Mouse (Mus musculus) neutrophil, adult 65 days (primary cell): ENCODE measurements around the gene Naxe. TPM values are rescaled to one million over a fixed set of nuclear protein-coding genes. Genes with fewer than 3 reads are reported as not detected.

Experiments
- total RNA-seq: library from RNA; stranded (reverse); gene quantifications from 2 replicates; pipeline ENCODE4 v1.2.4, GENCODE M21; 2023

The Naxe gene
- 21.0 and 21.5 TPM in 2 replicates for total RNA-seq

GRCm38 (mm10) chr3:88057902-88058696, at the start of gene Naxe:
TSS of gene Naxe (minus strand) at chr3:88058495.

DNA sequence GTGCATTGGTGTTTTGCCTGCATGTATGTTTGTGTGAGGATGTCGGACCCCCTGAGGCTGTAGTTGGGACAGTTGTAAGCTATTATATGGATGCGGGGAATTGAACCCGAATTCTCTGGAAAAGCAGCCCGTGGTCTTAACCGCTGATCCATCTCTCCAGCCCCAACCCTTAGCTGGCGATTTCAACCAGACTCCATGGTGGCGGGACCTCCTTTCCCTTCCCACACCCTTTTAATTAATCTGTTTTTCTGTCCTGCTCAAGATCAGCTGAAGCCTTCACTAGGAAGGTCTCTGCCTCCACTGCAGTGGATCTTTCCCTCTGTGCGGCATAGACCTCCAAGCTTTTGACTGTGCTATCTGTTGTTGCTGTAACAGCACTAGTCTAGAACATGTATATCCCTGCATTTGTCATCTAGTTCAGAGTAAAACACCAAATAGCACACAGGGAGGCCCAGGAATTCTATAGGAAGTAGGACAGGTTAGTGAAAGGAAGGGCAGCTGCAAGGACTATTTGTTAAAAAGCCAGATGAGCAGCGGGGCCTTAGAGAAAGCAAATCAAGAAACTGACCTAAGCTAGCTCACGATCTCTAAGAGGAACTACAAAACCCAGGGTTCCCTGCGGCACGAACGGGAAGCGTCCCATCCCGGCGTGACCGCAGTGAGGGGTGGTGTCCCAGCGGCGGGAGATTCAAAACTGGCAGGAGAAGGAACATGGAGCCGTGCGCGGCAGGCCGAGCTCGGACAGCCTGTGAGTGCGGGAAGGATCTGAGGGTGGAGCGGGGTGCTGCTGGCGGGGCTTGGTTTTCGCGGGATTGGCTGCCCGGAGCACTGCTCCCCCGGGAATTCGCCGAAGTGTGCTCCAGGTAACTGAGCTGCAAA, 23.3 kb upstream of the Naxe start, which contains the start of gene Iqgap3:
Gene Iqgap3, plus strand, starts transcription at position 627 of the 879 bp plus-strand sequence.

GRCm38 (mm10) chr3:88078204-88078603, 19.9 kb upstream of the Naxe start, which contains the start of gene Ttc24:
TSS of gene Ttc24 (minus strand) at chr3:88078304.

DNA sequence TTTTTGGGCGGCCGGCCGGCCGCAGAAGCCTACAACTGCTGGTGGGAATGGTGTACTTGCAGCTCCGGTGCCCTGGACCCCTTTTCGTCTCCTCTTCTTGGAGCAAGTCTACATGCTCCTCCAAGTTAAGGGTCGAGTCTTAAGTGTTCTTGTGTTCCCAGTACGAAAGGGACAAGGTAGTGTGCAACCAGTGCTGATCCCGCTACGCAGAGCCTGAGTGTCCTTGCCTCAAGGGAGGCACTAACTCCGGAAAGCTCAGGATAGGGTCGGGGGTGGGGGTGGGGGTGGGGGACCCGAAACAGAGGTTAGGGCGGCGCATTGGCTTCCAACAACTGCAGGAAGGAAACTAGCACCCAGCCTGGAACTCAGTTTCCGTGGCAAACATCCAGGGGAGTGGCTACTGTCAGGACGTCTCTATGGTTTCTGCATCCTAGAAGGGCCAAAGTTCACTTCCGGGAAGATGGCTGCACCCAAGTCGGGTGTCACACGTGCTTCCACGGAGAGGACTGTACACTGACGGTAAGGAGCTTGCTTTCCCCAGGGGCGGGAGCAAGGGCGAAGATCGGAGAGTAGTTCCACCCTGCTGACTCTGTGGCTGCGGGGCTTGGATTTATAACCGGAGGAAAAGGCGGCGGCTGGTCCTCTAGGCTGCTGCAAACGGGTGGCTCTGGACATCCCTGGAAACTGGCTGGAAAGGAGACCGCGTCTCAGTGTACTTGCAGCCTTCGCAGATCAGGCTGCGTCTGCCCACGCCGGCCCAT, 15.5 kb downstream of the Naxe start, which contains the start of gene Gpatch4:
Gene Gpatch4, plus strand, starts transcription at position 448 of the 761 bp plus-strand sequence.

GRCm38 (mm10) chr3:88027434-88028186, 30.7 kb downstream of the Naxe start, which contains the start of gene Hapln2:
TSS of gene Hapln2 (minus strand) at chr3:88027583.

Other genes starting within 250 kb of the Naxe start
- gene Pear1, start 234.2 kb downstream of the Naxe start, total RNA-seq, result 0.34 and 1.5 TPM in 2 replicates
- 0.88 and 1.2 TPM in 2 replicates for gene Sh2d2a, start 211.7 kb downstream of the Naxe start, total RNA-seq
- 26.9 and 29.1 TPM in 2 replicates for gene Prcc, start 172.9 kb downstream of the Naxe start, total RNA-seq
- gene Hdgf, start 152.2 kb downstream of the Naxe start, total RNA-seq, result 80.4 and 98.0 TPM in 2 replicates
- 62.4 and 72.9 TPM in 2 replicates for gene Mrpl24, start 139.0 kb downstream of the Naxe start, total RNA-seq
- 21.0 and 25.9 TPM in 2 replicates for gene Isg20l2, start 128.2 kb downstream of the Naxe start, total RNA-seq
- gene Rrnad1, start 127.8 kb downstream of the Naxe start, total RNA-seq, result 10.7 and 10.8 TPM in 2 replicates
- 0.54 and 0.66 TPM in 2 replicates for gene Crabp2, start 109.8 kb downstream of the Naxe start, total RNA-seq
- not detected in 2 replicates for gene Nes, start 87.4 kb downstream of the Naxe start, total RNA-seq
- not detected in 2 replicates for gene Bcan, start 58.3 kb downstream of the Naxe start, total RNA-seq
- not detected in 2 replicates for gene Hapln2, start 30.9 kb downstream of the Naxe start, total RNA-seq
- 2.7 and 3.8 TPM in 2 replicates for gene Gpatch4, start 15.4 kb downstream of the Naxe start, total RNA-seq
- gene Ttc24, start 19.8 kb upstream of the Naxe start, total RNA-seq, result not detected in 2 replicates
- gene Iqgap3, start 23.5 kb upstream of the Naxe start, total RNA-seq, result 29.2 and 45.4 TPM in 2 replicates
- 110 and 174 TPM in 2 replicates for gene Mef2d, start 83.9 kb upstream of the Naxe start, total RNA-seq
- gene Rhbg, start 196.2 kb upstream of the Naxe start, total RNA-seq, result not detected in 2 replicates
- gene Gm38392, start 228.7 kb upstream of the Naxe start, total RNA-seq, result not detected in 2 replicates
- gene Tsacc, start 238.5 kb upstream of the Naxe start, total RNA-seq, result 0.75 TPM in 1 of 2 replicates, not detected in the other
- gene Cct3, start 238.6 kb upstream of the Naxe start, total RNA-seq, result 51.4 and 56.4 TPM in 2 replicates